Mouse (Mus musculus) lung, postnatal 0 days (tissue): Measurements from ENCODE around the gene Igsf11. TPM values are rescaled to one million over a fixed set of nuclear protein-coding genes. Genes with fewer than 3 reads are reported as not detected.

Experiments
- ATAC-seq: fragments of 200-750 bp; cut with Nextera tagmentation; 2 replicates; pipeline ENCODE4 v1.8.0; 2017; ENCODE audit warnings: moderate library complexity
- DNase-seq: peaks from one replicate; pipeline ENCODE4 v3.0.0-alpha.2; 2016; ENCODE audit warnings: low spot score
- H3K27ac ChIP-seq: fragments of 300-500 bp; sonication (generic); 2 replicates; pipeline ENCODE4 v1.5.1; 2014; ENCODE audit warnings: antibody characterized with exemption, mild to moderate bottlenecking, low read length, mixed read lengths
- H3K27me3 ChIP-seq: fragments of 300-500 bp; sonication (generic); replicated peaks from 2 replicates; pipeline ENCODE4 v1.6.1; 2014; ENCODE audit warnings: low read length, mixed read lengths; ENCODE audit not compliant: insufficient read depth
- H3K36me3 ChIP-seq: fragments of 300-500 bp; sonication (generic); 2 replicates; pipeline ENCODE4 v1.6.1; 2014; ENCODE audit warnings: low read length, mixed read lengths; ENCODE audit not compliant: insufficient read depth
- H3K4me1 ChIP-seq: fragments of 300-500 bp; sonication (generic); 2 replicates; pipeline ENCODE4 v1.6.1; 2014; ENCODE audit warnings: antibody characterized with exemption, low read depth, low read length, mixed read lengths; ENCODE audit not compliant: insufficient read depth
- H3K4me2 ChIP-seq: fragments of 300-500 bp; sonication (generic); replicated peaks from 2 replicates; pipeline ENCODE4 v1.6.1; 2014; ENCODE audit warnings: low read depth, mild to moderate bottlenecking, low read length, moderate library complexity, mixed read lengths
- H3K4me3 ChIP-seq: fragments of 300-500 bp; sonication (generic); 2 replicates; pipeline ENCODE4 v1.5.1; 2014; ENCODE audit warnings: low read depth, low read length
- H3K9ac ChIP-seq: fragments of 300-500 bp; sonication (generic); replicated peaks from 2 replicates; pipeline ENCODE4 v1.6.1; 2014; ENCODE audit warnings: low read depth, mild to moderate bottlenecking
- H3K9me3 ChIP-seq: fragments of 300-500 bp; sonication (generic); 2 replicates; pipeline ENCODE4 v1.6.1; 2016; ENCODE audit warnings: low read length, mixed read lengths
- CTCF ChIP-seq: IDR thresholded peaks from 2 replicates; pipeline ENCODE4 v1.5.1; 2016; ENCODE audit warnings: antibody characterized with exemption, mild to moderate bottlenecking
- EP300 ChIP-seq: IDR thresholded peaks from 2 replicates; pipeline ENCODE4 v1.6.1; 2016; ENCODE audit warnings: antibody characterized with exemption, mild to moderate bottlenecking, control low read depth
- WGBS: fragments of 180-500 bp; shearing (Covaris S2); extraction: QIAGEN DNeasy Blood & Tissue Kit; methylation state at CpG from one replicate; pipeline ENCODE4 v1.1.7; 2014; 5-methylcytosine and 5-hydroxymethylcytosine counted together
- polyA plus RNA-seq: library from polyadenylated mRNA; unstranded; fragments of >200 nt; fragmentation: Nextera tagmentation; extraction: Ambion mirVana; gene quantifications from 2 replicates; pipeline ENCODE4 v1.2.1, GENCODE M21; 2015

Igsf11 gene
- polyA plus RNA-seq, 1 experiment from 2014 or later, result 0.35 TPM

DNA sequence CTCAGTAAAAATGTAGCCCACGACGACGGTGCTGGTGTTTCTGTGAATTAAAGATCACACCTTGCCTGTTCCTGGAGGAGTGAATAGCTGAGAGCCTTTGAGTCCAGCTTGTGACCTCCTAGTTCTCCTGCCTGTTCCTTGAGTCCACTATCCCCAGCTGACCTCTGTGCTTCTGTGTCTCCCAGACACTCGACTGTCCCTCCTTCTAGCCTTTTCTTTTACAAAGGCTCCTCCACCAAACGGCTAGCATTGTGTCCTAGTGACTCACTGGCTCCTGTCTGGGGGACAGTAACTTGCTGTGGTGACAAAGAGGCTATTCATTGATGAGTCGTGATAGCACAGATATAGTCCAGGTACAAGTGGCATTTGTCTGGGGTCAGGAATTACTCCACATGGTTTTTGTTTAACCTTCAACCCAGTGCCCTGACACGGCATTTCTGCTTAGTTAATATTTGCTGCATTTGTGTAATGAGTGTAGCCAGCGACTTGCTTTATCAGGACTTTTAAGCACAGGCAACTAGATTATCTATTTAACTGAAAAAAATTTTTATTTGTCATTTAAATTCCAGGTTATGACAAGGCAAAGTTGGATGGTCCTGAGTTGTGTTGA lies 6.5 kb downstream of the Igsf11 start:
- TF ChIP-seq CTCF (no peak), EP300 (no peak)
- H3K9me3 ChIP-seq, result no peaks in the 10 kb centered on the region
- H3K4me3 ChIP-seq, result no peak overlapping the region
- peaks cover 12% of the 10 kb centered on the region; the same call in 1 of the 2 replicates for H3K27me3 ChIP-seq
- H3K4me2 ChIP-seq, result no peak overlapping the region
- no peaks in the 10 kb centered on the region for H3K4me1 ChIP-seq
- no peak overlapping the region for H3K9ac ChIP-seq
- no peak overlapping the region for H3K27ac ChIP-seq
- DNase-seq (no peak), ATAC-seq (no peak)
- 37% methylated on average over 8 of the region's 8 CpGs for WGBS
- no peaks in the 10 kb centered on the region for H3K36me3 ChIP-seq

- Histone ChIP-seq H3K4me3 (no peak overlapping the region), H3K27ac (no peak overlapping the region), H3K4me1 (no peaks in the 10 kb centered on the region), H3K27me3 (peaks cover 17% of the 10 kb centered on the region; the same call in 1 of the 2 replicates), H3K9ac (no peak overlapping the region), H3K9me3 (no peaks in the 10 kb centered on the region), H3K36me3 (no peaks in the 10 kb centered on the region), H3K4me2 (no peak overlapping the region)
- no peak for ATAC-seq
- no peak for DNase-seq
- 65% methylated on average over 1 of the region's 1 CpGs for WGBS
- TF ChIP-seq CTCF, result no peak
- no peak for TF ChIP-seq EP300
Measured at GRCm38 (mm10) chr16:38900024-38900423, 7.6 kb downstream of the Igsf11 start.

DNA sequence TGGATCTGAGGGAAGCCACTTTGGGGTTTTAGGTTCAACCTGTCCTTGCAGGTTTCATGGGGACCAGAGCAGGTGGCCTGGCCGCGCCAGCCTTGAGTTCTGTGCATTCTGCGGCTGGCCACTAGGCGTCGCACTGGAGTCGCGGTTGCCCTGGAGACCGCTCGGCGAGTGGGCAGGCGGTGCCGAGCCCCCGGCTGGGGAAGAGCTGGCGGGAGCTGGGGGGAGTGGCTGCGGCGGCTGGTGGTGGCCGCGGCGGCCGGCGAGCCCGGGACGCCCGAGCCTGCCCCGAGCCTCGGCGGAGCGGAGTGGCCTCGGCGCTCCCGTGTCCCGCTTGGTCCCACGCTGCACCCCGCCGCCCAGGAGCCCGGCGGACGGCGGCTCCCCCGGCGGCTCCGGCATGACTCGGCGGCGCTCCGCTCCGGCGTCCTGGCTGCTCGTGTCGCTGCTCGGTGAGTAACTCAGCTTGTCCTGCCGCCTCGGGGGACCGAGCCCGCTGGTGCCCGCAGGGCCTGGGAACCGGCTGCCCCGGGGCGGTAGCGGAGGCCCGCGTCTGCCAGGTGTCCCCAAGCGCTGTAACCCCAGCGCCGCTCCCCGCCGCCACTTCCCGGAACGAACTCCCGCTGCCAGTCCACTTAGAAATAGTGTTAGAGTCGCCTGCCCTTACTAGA lies 9.8 kb downstream of the Igsf11 start:
- DNase-seq (peak; percentile 95), ATAC-seq (peak; percentile 100)
- H3K27ac ChIP-seq, result peak overlapping the region; percentile 51; the same call in 1 of the 2 replicates
- H3K4me3 ChIP-seq, result peak overlapping the region; percentile 55
- H3K36me3 ChIP-seq, result no peaks in the 10 kb centered on the region
- peak overlapping the region; percentile 32; the same call in 1 of the 2 replicates for H3K9ac ChIP-seq
- no peaks in the 10 kb centered on the region for H3K4me1 ChIP-seq
- no peak for TF ChIP-seq EP300
- TF ChIP-seq CTCF, result peak; percentile 95
- peaks cover 17% of the 10 kb centered on the region for H3K27me3 ChIP-seq
- H3K9me3 ChIP-seq, result no peaks in the 10 kb centered on the region
- peak overlapping the region; percentile 99 for H3K4me2 ChIP-seq
- under 1% methylated on average over 57 of the region's 71 CpGs for WGBS

DNA sequence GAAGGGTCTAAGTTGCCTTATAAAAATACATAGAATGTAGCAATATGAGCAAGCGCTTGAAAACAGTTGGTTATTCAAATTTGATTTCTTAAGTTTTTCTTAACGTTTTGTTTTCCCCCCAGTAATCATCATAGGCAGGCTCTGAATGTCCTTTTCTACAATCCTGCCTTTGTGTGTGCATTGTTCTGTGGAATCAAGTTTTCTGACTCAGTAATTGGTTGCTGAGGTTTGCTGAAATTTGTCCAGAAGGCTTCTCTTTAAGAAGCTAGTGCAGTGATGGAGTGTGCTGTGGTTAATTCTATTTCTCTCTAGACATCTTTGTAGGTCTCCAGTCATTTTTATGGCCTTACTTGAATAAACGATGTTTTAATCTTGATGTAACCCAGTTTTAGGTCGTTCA lies 10.5 kb downstream of the Igsf11 start:
- peaks cover 17% of the 10 kb centered on the region for H3K27me3 ChIP-seq
- H3K4me2 ChIP-seq, result peak overlapping the region; percentile 99; the same call in 1 of the 2 replicates
- no peak for TF ChIP-seq EP300

GRCm38 (mm10) chr16:38904202-38904601 lies 11.7 kb downstream of the Igsf11 start:
- Histone ChIP-seq H3K4me2 (no peak overlapping the region), H3K9ac (no peak overlapping the region), H3K4me1 (no peaks in the 10 kb centered on the region), H3K4me3 (no peak overlapping the region), H3K27ac (no peak overlapping the region), H3K9me3 (no peaks in the 10 kb centered on the region), H3K36me3 (no peaks in the 10 kb centered on the region), H3K27me3 (peaks cover 17% of the 10 kb centered on the region)
- TF ChIP-seq EP300 (no peak), CTCF (no peak)
- 79% methylated on average over 9 of the region's 9 CpGs for WGBS
- no peak for ATAC-seq
- no peak for DNase-seq

More for the DNA sequence above, 10.5 kb downstream of the Igsf11 start:
- WGBS, result 44% methylated on average over 4 of the region's 4 CpGs
- Histone ChIP-seq H3K4me3 (peak overlapping the region; percentile 55; the same call in 1 of the 2 replicates), H3K9ac (no peak overlapping the region), H3K36me3 (no peaks in the 10 kb centered on the region), H3K27ac (no peak overlapping the region), H3K4me1 (no peaks in the 10 kb centered on the region), H3K9me3 (no peaks in the 10 kb centered on the region)
- DNase-seq (no peak), ATAC-seq (no peak)

DNA sequence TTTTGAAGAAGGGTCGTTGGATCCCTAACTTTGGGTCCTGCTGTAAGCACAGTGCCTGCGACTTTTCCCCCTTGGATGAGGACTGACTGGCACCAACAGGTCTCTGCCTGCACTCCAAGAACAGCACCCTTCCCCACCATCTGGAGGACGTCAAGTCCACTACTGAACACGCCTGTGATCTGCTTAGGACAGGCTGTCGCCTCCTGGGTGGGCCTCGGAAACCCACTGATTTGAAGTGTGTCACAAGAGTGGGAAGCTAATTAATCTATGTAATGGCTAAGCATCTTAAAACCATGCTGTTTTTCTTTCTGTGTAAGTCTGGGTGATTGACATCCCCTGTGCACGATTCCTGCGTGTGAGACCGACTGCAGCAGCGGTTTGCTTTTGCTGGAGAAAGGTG lies 13.4 kb downstream of the Igsf11 start:
- H3K4me1 ChIP-seq, result no peaks in the 10 kb centered on the region
- DNase-seq (no peak), ATAC-seq (no peak)
- H3K9me3 ChIP-seq, result no peaks in the 10 kb centered on the region
- H3K27ac ChIP-seq, result no peak overlapping the region
- no peak for TF ChIP-seq CTCF
- no peak for TF ChIP-seq EP300
- no peak overlapping the region for H3K4me3 ChIP-seq
- 51% methylated on average over 10 of the region's 10 CpGs for WGBS
- peaks cover 17% of the 10 kb centered on the region for H3K27me3 ChIP-seq
- no peak overlapping the region for H3K9ac ChIP-seq
- no peaks in the 10 kb centered on the region for H3K36me3 ChIP-seq
- no peak overlapping the region for H3K4me2 ChIP-seq
